Mouse (Mus musculus) spleen, postnatal 0 days (tissue): ENCODE results near the gene Vmn2r5. TPM values are rescaled to one million over a fixed set of nuclear protein-coding genes. Genes with fewer than 3 reads are reported as not detected.

Source experiments
- polyA plus RNA-seq: library from polyadenylated mRNA; unstranded; fragments of >200 nt; fragmentation: Nextera tagmentation; extraction: Ambion mirVana; gene quantifications from 2 replicates; pipeline ENCODE4 v1.2.1, GENCODE M21; 2015

Gene Vmn2r5
- polyA plus RNA-seq: not detected in 2 replicates

GRCm38 (mm10) chr3:64509742-64510141 lies at the start of gene Vmn2r5:
Vmn2r5 (minus strand) TSS chr3:64509842.

Other genes starting within 250 kb of the Vmn2r5 start
- gene Vmn2r3, start 220.1 kb downstream of the Vmn2r5 start, polyA plus RNA-seq: not detected in 2 replicates
- not detected in 2 replicates for gene Vmn2r4, start 94.5 kb downstream of the Vmn2r5 start, polyA plus RNA-seq
- not detected in 2 replicates for gene Vmn2r6, start 56.0 kb upstream of the Vmn2r5 start, polyA plus RNA-seq